Mouse (Mus musculus) kidney, embryonic 15.5 days (tissue): Measurements from ENCODE around the gene Pdgfra. TPM values are rescaled to one million over a fixed set of nuclear protein-coding genes. Genes with fewer than 3 reads are reported as not detected.

ENCODE experiments used
- ATAC-seq: fragments of 200-750 bp; cut with Nextera tagmentation; replicated peaks from 2 replicates; pipeline ENCODE4 v1.8.0; 2017; ENCODE audit warnings: moderate TSS enrichment; ENCODE audit not compliant: low FRiP score
- H3K27ac ChIP-seq: fragments of 300-500 bp; sonication (generic); 2 replicates; pipeline ENCODE4 v1.5.1; 2015; ENCODE audit warnings: mild to moderate bottlenecking, inconsistent platforms
- H3K27me3 ChIP-seq: fragments of 300-500 bp; sonication (generic); 2 replicates; pipeline ENCODE4 v1.6.1; 2015; ENCODE audit warnings: inconsistent platforms
- H3K36me3 ChIP-seq: fragments of 300-500 bp; sonication (generic); 2 replicates; pipeline ENCODE4 v1.6.1; 2015; ENCODE audit warnings: inconsistent platforms
- H3K4me1 ChIP-seq: fragments of 300-500 bp; sonication (generic); 2 replicates; pipeline ENCODE4 v1.6.1; 2015; ENCODE audit warnings: inconsistent platforms
- H3K4me2 ChIP-seq: fragments of 300-500 bp; sonication (generic); 2 replicates; pipeline ENCODE4 v1.6.1; 2015; ENCODE audit warnings: moderate library complexity, mild to moderate bottlenecking, inconsistent platforms
- H3K4me3 ChIP-seq: fragments of 300-500 bp; sonication (generic); replicated peaks from 2 replicates; pipeline ENCODE4 v1.5.1; 2015; ENCODE audit warnings: mild to moderate bottlenecking, inconsistent platforms
- H3K9ac ChIP-seq: fragments of 300-500 bp; sonication (generic); 2 replicates; pipeline ENCODE4 v1.6.1; 2015; ENCODE audit warnings: mild to moderate bottlenecking, inconsistent platforms
- H3K9me3 ChIP-seq: fragments of 300-500 bp; sonication (generic); replicated peaks from 2 replicates; pipeline ENCODE4 v1.6.1; 2016; ENCODE audit warnings: inconsistent platforms
- WGBS: fragments of 180-500 bp; shearing (Covaris S2); methylation state at CpG from one replicate; pipeline ENCODE4 v1.1.7; 2015; ENCODE audit warnings: mixed read lengths; 5-methylcytosine and 5-hydroxymethylcytosine counted together
- polyA plus RNA-seq: library from polyadenylated mRNA; unstranded; fragments of >200 nt; fragmentation: Nextera tagmentation; extraction: Ambion mirVana; gene quantifications from 2 replicates; pipeline ENCODE4 v1.2.1, GENCODE M21; 2015

Pdgfra gene
- polyA plus RNA-seq, 1 experiment from 2014 or later, result 47.3 TPM

DNA sequence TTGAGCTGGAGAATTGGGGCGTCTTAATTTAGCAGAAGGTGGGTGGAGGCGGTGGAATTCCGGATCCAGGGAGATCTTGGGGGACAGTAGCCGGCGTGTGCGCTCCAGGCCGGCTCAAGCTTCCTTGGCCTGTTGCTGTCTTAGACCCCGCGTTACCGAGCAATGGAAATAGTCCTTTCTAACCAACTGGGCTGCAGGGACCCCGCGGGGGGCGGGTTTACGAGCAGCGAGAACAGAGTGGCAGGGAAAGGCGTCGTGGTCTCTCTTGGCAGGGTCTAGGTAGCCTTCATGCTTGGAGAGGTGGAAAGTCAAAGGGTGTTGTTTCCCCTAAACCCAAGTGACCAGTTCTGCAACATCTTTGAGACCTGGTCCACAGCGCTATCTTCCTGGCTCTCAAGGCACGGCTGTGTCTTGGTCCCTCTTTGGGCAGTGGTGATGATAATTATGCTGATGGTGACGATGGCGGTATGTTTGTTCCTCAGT is 4.5 kb downstream of the Pdgfra start:
- peak; percentile 20 for ATAC-seq
- peak overlapping the region; percentile 56 for H3K4me3 ChIP-seq
- no peaks in the 10 kb centered on the region for H3K36me3 ChIP-seq
- peak overlapping the region; percentile 45 for H3K9ac ChIP-seq
- H3K9me3 ChIP-seq, result no peaks in the 10 kb centered on the region
- peak overlapping the region; percentile 86 for H3K4me2 ChIP-seq
- WGBS, result 2% methylated on average over 21 of the region's 21 CpGs
- peak overlapping the region; percentile 81 for H3K27ac ChIP-seq
- H3K27me3 ChIP-seq, result peaks cover 41% of the 10 kb centered on the region
- peaks cover 27% of the 10 kb centered on the region for H3K4me1 ChIP-seq

- Histone ChIP-seq H3K4me2 (peak overlapping the region; percentile 86), H3K27me3 (peaks cover 37% of the 10 kb centered on the region), H3K27ac (no peak overlapping the region), H3K4me1 (peaks cover 26% of the 10 kb centered on the region), H3K9me3 (no peaks in the 10 kb centered on the region), H3K36me3 (peaks cover 4% of the 10 kb centered on the region), H3K9ac (no peak overlapping the region), H3K4me3 (peak overlapping the region; percentile 56)
- 1% methylated on average over 3 of the region's 3 CpGs for WGBS
- no peak for ATAC-seq
These were observed 4.9 kb downstream of the Pdgfra start for GRCm38 (mm10) chr5:75157038-75157437.

DNA sequence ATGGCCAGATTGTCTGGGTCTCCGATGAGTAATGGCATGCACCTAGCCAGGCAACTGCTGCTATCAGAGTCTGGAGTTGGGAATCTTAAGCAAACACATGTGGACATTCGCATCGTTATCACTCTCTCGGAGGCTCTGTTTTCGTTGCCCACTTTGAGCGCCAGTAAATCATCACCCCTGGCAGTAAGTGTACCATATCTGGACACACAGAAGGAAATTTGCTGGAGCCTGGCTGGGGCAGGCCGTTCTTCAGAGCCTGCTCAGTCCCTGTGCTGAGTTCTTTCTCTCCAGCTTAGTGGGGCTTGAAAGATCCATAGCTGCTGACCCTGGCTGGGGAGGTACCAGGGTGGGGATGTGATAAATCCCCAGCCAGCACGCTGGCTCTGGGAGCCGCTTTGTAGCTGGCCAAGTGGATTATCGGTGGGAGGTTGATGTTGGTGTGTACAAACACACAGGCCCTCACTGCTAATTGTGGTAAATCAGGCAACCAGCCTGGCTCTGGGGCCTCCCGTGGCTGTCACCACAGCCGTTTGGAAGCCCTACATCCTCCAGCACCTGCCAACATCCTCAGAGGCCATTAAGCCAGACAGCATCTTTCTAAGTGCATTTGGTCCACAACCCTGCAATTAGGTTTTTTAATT is 8.6 kb downstream of the Pdgfra start:
- Histone ChIP-seq H3K9ac (no peak overlapping the region), H3K4me2 (no peak overlapping the region), H3K4me1 (peaks cover 2% of the 10 kb centered on the region; the same call in 1 of the 2 replicates), H3K27ac (no peak overlapping the region), H3K4me3 (no peak overlapping the region), H3K36me3 (peaks cover 30% of the 10 kb centered on the region), H3K9me3 (no peaks in the 10 kb centered on the region), H3K27me3 (peaks cover 5% of the 10 kb centered on the region)
- WGBS, result 36% methylated on average over 12 of the region's 12 CpGs
- no peak for ATAC-seq

GRCm38 (mm10) chr5:75161586-75161985 is 9.5 kb downstream of the Pdgfra start:
- H3K4me1 ChIP-seq, result no peaks in the 10 kb centered on the region
- H3K27me3 ChIP-seq, result 0 out of 2 replicates have a peak, but pooled peaks cover under 1% of the 10 kb centered on the region
- H3K27ac ChIP-seq, result no peak overlapping the region
- no peak for ATAC-seq
- H3K36me3 ChIP-seq, result peaks cover 35% of the 10 kb centered on the region
- no peak overlapping the region for H3K4me3 ChIP-seq
- no peaks in the 10 kb centered on the region for H3K9me3 ChIP-seq
- H3K9ac ChIP-seq, result no peak overlapping the region
- H3K4me2 ChIP-seq, result no peak overlapping the region
- 84% methylated on average over 6 of the region's 6 CpGs for WGBS

DNA sequence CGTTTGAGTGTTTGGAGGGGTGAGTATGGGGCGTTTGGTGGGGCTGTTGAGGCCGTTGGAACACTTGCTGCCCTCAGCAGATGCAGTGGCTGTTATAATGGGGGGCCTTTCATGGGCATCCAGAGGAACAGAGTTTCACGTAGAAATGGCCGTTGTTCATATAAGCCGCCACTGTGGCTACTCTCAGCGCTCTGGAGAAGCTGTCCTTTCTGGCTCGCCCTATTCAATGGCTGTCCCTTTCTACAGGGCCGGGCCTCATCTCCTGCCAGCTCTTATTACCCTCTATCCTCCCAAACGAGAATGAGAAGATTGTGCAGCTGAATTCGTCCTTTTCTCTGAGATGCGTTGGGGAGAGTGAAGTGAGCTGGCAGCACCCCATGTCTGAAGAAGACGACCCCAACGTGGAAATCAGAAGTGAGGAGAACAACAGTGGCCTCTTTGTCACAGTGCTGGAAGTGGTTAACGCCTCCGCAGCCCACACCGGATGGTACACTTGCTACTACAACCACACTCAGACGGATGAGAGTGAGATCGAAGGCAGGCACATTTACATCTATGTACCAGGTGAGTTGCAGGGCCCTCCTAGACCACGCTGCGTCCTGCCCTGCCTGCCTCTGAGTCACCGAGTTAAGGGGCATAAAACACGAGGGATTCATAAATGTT is 11.3 kb downstream of the Pdgfra start:
- Histone ChIP-seq H3K9ac (no peak overlapping the region), H3K4me3 (no peak overlapping the region), H3K9me3 (no peaks in the 10 kb centered on the region), H3K27me3 (no peaks in the 10 kb centered on the region), H3K36me3 (peaks cover 48% of the 10 kb centered on the region), H3K27ac (no peak overlapping the region), H3K4me2 (no peak overlapping the region), H3K4me1 (no peaks in the 10 kb centered on the region)
- ATAC-seq, result no peak
- WGBS, result 80% methylated on average over 23 of the region's 23 CpGs

DNA sequence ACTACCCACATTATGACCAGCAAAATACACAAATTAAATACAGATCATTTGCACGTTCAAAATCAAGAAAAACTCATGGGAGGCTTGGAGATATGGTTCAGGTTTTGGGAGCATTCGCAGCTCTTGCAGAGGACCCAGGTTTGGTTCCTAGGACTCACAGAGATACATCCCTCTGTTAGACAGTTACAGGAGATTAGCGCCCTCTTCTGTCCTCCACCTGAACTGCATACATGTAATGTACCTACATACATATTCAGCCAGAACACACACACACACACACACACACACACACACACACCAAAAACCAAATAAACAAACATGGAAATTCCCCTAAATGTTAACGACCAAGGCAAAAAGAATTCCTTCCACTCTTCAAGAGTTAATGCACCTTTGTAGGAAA is 12.6 kb downstream of the Pdgfra start:
- H3K27ac ChIP-seq, result no peak overlapping the region
- no peak overlapping the region for H3K4me3 ChIP-seq
- H3K9ac ChIP-seq, result no peak overlapping the region
- no peaks in the 10 kb centered on the region for H3K27me3 ChIP-seq
- no peaks in the 10 kb centered on the region for H3K4me1 ChIP-seq
- WGBS, result 80% methylated on average over 4 of the region's 4 CpGs
- ATAC-seq, result no peak
- H3K4me2 ChIP-seq, result no peak overlapping the region
- peaks cover 56% of the 10 kb centered on the region for H3K36me3 ChIP-seq
- H3K9me3 ChIP-seq, result no peaks in the 10 kb centered on the region

DNA sequence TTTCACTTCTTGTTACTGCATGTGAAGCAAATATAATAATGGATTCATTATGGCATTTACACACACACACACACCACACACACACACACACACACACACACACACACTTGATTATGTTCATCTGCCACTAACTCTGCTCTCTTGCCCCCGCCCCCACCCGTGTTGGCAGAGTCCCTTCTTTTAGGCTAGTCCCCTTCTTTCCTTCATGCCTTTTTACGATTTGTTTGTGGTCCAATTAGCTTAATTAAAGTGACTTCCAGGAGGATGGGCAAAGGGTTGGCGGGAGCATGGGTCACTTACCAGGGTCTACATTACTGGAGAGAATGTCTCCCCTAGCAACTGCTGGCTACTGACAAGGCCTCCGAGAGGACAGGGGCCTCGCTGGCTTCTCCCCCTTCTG is 17.7 kb downstream of the Pdgfra start:
- no peak overlapping the region for H3K4me3 ChIP-seq
- no peaks in the 10 kb centered on the region for H3K27me3 ChIP-seq
- no peak overlapping the region for H3K27ac ChIP-seq
- H3K9ac ChIP-seq, result no peak overlapping the region
- H3K4me2 ChIP-seq, result no peak overlapping the region
- no peak for ATAC-seq
- H3K4me1 ChIP-seq, result no peaks in the 10 kb centered on the region
- H3K36me3 ChIP-seq, result peaks cover 70% of the 10 kb centered on the region
- 60% methylated on average over 6 of the region's 6 CpGs for WGBS
- no peaks in the 10 kb centered on the region for H3K9me3 ChIP-seq

GRCm38 (mm10) chr5:75171859-75172258 is 19.8 kb downstream of the Pdgfra start:
- Histone ChIP-seq H3K9me3 (no peaks in the 10 kb centered on the region), H3K4me2 (no peak overlapping the region), H3K9ac (no peak overlapping the region), H3K36me3 (peaks cover 69% of the 10 kb centered on the region), H3K27me3 (no peaks in the 10 kb centered on the region), H3K4me1 (no peaks in the 10 kb centered on the region), H3K4me3 (no peak overlapping the region), H3K27ac (no peak overlapping the region)
- no peak for ATAC-seq
- 59% methylated on average over 10 of the region's 10 CpGs for WGBS

GRCm38 (mm10) chr5:75179249-75179648 is 27.2 kb downstream of the Pdgfra start:
- H3K27me3 ChIP-seq, result no peaks in the 10 kb centered on the region
- peaks cover 56% of the 10 kb centered on the region for H3K36me3 ChIP-seq
- no peaks in the 10 kb centered on the region for H3K4me1 ChIP-seq
- WGBS, result 87% methylated on average over 10 of the region's 10 CpGs
- H3K4me2 ChIP-seq, result no peak overlapping the region
- H3K9me3 ChIP-seq, result no peaks in the 10 kb centered on the region
- no peak for ATAC-seq
- H3K27ac ChIP-seq, result no peak overlapping the region
- H3K9ac ChIP-seq, result no peak overlapping the region
- no peak overlapping the region for H3K4me3 ChIP-seq

GRCm38 (mm10) chr5:75179726-75180290 is 27.7 kb downstream of the Pdgfra start:
- H3K9ac ChIP-seq, result no peak overlapping the region
- 92% methylated on average over 12 of the region's 12 CpGs for WGBS
- H3K4me1 ChIP-seq, result no peaks in the 10 kb centered on the region
- H3K4me2 ChIP-seq, result no peak overlapping the region
- ATAC-seq, result no peak
- peaks cover 50% of the 10 kb centered on the region for H3K36me3 ChIP-seq
- H3K27ac ChIP-seq, result no peak overlapping the region
- no peak overlapping the region for H3K4me3 ChIP-seq
- no peaks in the 10 kb centered on the region for H3K27me3 ChIP-seq
- no peaks in the 10 kb centered on the region for H3K9me3 ChIP-seq

DNA sequence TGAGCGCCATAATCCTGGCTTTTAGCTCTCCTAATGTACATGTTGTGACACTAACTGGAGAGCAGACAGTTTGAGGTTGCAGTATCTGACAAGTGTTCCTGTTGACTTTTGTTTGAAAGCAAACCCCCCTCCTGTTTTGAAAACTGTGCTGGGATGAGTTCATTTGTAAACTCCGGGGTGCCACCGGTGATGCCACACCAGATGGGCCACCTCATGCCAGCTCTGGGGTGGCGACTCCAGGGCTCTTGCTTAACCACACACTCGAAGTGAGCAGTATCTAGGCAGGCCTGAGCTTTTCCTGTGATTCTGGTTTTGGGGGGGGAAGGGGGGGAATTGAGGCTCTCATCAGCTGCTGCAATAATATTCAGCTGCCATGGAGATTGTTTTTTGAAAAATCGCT is 31.6 kb downstream of the Pdgfra start:
- H3K27ac ChIP-seq, result no peak overlapping the region
- no peak for ATAC-seq
- no peaks in the 10 kb centered on the region for H3K4me1 ChIP-seq
- no peak overlapping the region for H3K4me3 ChIP-seq
- no peaks in the 10 kb centered on the region for H3K27me3 ChIP-seq
- H3K9me3 ChIP-seq, result no peaks in the 10 kb centered on the region
- no peak overlapping the region for H3K9ac ChIP-seq
- 89% methylated on average over 6 of the region's 6 CpGs for WGBS
- peaks cover 51% of the 10 kb centered on the region for H3K36me3 ChIP-seq
- no peak overlapping the region for H3K4me2 ChIP-seq

- Histone ChIP-seq H3K9ac (no peak overlapping the region), H3K36me3 (peaks cover 56% of the 10 kb centered on the region), H3K27ac (no peak overlapping the region), H3K9me3 (no peaks in the 10 kb centered on the region), H3K27me3 (no peaks in the 10 kb centered on the region), H3K4me1 (no peaks in the 10 kb centered on the region), H3K4me2 (no peak overlapping the region), H3K4me3 (no peak overlapping the region)
- ATAC-seq, result no peak
- WGBS, result 88% methylated on average over 5 of the region's 5 CpGs
These were observed 32.0 kb downstream of the Pdgfra start for GRCm38 (mm10) chr5:75184112-75184511.
